Mouse (Mus musculus): ENCODE measurements around the gene H2al1m.
"Not testable (repeated sequence)": the region's sequence is repeated elsewhere in the genome, so short reads cannot be mapped to it uniquely, and the experiment has no call there.

H2al1m gene

DNA sequence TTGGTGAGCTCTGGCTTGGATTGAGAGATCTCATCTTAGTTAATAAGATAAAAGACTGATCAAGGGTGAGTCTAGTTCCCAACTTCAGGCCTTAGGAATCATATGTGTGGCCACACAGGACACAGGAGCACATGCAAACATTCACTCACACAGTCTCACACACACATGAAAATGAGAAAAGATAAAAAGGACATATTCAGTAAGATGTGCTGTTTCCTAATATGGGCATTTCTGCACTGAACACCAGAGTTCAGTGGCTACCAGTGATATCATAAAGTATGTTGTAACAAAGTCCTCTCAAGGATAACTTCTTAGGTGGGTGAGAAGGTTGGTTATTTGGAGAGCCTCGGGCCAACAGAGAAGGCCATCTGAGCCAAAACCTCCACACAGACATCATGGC is at the start of gene H2al1m:
TSS of gene H2al1m (plus strand) at position 301 of the 400 bp plus-strand sequence.
- DNase-seq (ENCODE audit: low read depth) = not testable (repeated sequence)

DNA sequence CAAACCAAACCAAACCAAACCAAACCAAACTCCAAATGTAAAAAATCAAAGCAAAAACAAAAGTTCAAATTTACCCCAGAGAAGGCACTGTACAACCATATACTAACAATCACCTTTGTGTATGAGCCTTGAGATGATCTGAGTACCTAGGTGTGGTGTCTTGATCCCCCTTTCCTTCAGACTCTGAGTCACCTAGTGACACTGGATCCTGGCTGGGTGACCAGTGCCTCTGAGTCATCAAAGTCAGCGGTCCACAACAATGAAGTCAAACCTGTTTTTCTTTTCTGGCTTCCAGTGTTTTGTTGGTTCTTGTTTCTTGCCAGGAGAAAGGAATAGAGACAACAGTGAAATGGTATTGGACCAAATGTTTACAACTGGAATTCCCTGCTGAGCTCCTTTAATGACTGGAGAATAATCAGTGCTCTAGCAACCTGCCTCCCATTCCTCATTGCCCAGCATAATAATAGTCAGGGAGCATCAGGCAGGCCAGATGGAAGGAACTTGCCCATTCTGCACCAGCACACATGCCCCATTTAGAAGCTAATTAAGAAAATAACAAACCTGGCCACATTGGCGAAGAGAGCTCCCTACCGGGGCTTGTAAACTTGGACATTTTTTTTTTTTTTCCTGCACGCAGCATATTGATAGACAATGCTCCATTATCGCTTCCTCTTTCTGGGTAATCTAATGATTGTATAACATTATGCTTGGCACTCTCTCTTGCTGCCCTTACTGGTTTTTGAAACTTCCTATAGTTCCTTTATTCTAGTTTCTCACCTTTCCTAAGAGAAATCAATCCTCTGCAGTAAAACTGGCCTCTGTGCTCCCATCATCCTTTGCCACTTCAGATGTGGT is 42.6 kb upstream of the H2al1m start:
- no peak for DNase-seq (ENCODE audit: low read depth)

- no peak for DNase-seq (ENCODE audit: low read depth)
Measured at GRCm38 (mm10) chrX:9243381-9243864, 40.1 kb upstream of the H2al1m start.

DNA sequence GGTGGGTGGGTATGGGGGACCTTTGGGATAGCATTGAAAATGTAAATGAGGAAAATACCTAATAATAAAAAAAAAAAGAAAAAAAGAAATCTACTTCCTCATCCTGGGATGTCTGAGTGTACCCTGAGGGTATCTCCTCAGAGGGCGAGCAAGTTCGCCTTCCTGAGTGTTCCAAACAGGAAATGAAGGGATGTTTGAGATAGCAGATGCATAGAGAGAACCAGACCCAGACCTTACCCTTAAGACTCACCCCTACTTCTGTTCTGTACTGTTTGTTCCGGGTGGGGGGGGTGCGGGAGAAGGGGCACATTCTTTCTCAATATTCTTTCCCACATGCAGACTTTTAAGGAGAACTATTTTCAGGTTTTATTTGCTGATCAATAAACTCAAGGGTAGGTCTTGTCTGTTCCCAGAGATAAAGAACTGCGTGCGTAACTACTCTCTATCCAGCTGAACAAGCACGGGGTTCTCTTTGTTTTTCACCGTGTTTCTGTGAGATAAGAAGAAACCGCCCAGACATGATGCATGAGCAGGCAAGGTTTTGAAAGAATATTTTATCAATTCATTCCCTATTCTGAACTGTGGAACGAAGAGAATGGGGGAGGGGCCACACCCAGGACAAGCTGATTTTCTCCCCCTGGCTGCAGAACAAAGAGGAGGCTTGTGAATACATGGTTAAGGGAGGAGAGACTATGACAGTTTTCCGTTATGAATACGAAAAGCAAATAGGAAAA is 38.8 kb upstream of the H2al1m start:
- DNase-seq (ENCODE audit: low read depth) = no peak

DNA sequence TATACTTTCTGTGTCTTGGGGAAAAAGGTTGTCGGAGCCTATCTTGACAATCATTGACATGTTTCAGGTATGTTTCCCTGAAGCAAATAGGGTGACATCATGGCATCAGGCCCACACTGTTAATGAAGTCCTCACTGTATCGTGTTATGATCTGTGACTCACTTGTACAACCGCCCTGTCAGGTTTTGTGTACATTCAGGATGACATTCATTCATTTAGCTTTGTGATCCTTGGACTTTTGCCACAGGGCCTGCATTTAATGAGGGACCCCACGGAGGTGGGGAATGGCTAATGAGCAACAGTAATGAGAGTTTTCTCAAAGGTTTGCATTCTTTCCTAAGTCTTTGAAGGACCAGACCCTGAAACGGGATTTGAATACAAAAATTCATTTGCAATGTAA is 34.7 kb upstream of the H2al1m start:
- no peak for DNase-seq (ENCODE audit: low read depth)

DNA sequence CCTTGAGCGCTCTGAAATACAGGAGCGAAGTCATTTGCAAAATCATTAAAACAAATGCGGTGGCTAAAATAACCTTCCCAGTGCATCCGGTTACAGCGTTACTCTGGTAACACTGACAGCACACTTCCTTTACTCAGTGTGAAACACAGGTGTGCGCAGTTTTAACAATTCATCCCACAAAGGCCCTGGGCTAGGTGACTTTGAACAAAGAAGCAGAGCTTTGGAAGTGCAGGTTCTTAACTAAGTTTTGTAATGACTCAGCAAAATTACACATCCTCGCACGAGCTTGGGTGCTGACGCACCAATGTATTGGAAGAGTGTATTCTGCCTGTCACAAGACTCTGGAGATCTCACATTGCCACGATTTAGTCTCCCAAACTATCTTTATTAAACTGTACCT is 29.6 kb upstream of the H2al1m start:
- no peak for DNase-seq (ENCODE audit: low read depth)

GRCm38 (mm10) chrX:9254901-9255300 is 28.7 kb upstream of the H2al1m start:
- DNase-seq (ENCODE audit: low read depth) = no peak

GRCm38 (mm10) chrX:9256766-9257165 is 26.8 kb upstream of the H2al1m start, which contains the start of gene Gm14862:
Gm14862 (minus strand) TSS chrX:9256899.
- DNase-seq (ENCODE audit: low read depth) = no peak

DNA sequence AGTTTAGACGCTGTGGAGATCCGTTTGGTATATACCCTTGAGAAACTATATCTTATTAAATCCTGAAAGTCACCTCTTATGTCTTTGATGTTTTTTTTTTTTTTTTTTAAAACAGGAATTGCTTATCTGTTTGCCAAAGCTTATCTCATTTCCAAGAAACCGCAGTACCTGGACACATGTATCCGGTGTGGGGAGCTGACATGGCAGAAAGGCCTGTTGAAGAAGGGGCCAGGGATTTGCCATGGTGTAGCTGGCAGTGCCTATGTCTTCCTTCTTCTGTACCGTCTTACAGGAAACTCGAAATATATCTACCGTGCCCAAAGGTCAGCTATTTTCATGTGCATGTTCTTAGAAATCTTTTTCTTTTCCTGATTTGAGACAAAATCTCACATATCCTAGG is 25.7 kb upstream of the H2al1m start:
- no peak for DNase-seq (ENCODE audit: low read depth)

DNA sequence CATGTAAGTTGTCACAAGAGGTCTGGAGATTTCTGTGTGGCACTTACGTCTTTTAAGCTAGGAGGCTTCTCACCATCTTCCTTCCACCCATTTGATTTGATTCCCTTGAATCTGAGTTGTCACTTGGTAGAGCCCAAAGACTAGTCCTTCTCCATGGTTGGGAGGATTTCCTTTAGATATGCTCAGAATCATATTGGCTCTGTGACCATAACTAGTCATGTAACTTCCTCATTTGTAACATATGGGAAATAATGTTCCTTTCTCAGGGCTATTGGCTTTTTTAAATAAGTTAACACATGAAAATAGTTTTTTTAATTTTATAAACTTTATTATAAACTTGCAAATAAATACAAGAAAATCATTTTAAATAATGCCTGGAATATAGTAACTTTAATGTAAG is 24.3 kb upstream of the H2al1m start:
- no peak for DNase-seq (ENCODE audit: low read depth)

DNA sequence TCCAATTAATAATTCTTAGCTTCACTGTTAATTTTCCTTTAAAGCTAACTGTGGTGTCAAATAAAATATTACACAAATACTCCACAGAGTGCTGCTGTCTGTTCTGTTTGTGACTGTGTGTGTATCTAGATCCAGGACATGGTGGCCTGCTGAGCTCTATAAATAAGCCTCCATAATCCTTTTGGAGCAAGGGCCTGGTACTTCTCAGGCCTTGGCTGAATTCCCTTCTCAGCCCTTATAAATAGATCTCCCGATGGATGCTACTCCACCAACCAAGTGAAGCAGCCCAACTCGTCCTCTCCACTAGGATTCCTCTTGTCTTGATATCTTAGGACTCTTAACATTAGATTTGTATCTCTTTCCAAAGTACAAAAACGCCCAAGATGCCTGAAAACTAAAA is 12.5 kb upstream of the H2al1m start:
- DNase-seq (ENCODE audit: low read depth) = no peak

DNA sequence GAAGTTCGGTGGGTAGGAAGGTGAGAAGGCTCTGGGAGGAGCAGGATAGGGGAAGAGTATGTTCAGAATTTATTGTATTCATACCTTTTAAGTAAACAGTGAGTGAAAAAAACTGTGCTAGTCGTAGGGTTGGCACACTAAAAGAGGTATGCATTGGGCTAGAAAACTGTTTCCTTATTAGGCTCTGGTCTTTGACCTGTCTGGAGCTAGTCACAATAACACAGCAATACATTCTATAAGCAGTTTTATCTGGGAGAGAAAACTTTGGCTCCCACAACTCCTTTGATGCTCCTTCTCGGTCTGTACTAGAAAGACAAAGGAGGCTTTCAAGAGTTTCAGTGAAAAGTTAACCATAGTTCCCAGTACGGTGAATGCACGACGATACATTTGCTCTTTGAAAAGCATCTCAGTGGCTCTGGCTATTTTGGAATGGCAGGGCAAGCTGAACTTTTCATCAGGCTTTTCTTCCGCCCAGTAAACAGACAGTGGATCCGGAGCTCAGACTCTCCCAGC is 11.6 kb upstream of the H2al1m start:
- no peak for DNase-seq (ENCODE audit: low read depth)

- DNase-seq (ENCODE audit: low read depth) = no peak
Measured at GRCm38 (mm10) chrX:9272460-9273361, 10.9 kb upstream of the H2al1m start, which contains the start of gene Xk. Xk (plus strand) TSS chrX:9272756.

DNA sequence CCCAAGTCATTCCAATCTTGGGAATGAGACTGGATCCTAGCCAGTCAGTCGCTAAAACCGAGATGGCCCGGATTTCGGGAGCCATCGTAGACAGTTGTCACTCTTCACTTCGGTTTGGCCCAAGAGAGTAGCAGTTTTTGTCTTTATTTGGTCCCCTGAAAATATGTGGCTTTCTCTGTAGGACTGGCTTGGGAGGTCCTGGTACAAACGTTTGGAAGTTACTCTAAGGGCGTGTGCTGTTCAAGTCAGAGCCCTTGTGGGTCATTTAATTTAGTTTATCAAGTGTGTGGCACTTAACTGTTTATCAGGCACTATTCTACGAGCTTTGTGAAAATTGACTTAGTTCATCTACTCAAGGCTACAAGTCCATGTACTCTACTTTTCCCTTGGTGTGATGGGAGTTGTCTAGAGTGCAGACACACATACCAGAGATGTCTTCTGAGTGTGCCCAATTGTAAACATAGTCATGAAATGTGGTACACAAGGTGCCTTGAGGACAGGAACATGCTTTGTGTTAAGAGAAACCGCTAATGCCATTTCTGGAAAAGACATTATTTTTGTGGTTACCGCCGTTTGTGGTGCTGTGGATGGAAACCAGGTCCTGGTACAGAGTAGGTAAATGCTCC is 10.1 kb upstream of the H2al1m start:
- no peak for DNase-seq (ENCODE audit: low read depth)

GRCm38 (mm10) chrX:9274321-9274720 is 9.2 kb upstream of the H2al1m start:
- no peak for DNase-seq (ENCODE audit: low read depth)

DNA sequence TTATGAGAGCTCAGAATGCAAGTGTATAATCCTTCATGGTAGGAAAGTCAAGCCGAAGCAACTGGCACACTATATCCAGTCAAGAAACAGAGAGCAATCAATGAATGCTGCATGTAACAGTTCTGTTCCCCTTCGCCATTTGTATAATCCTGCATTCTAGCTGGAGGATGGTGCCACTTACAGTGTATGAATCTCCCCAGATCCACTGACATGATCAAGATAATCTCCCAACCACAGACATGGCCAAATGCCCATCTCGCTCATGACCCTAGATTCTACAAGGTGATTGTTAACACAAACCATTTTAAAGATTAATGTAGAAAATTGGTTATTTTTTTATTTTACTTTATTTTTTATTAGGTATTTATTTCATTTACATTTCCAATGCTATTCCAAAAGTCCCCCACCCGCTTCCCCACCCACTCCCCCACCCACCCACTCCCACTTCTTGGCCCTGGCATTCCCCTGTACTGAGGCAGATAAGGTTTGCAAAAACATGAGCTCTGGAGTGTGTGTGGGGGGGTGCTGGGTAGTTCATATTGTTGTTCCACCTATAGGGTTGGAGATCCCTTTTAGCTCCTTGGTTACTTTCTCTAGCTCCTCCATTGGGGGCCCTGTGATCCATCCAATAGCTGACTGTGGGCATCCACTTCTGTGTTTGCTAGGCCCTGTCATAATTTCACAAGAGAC is 9.7 kb downstream of the H2al1m start:
- DNase-seq (ENCODE audit: low read depth) = not testable (repeated sequence)

- no peak for DNase-seq (ENCODE audit: low read depth)
Measured at GRCm38 (mm10) chrX:9298413-9298864, 14.9 kb downstream of the H2al1m start.

DNA sequence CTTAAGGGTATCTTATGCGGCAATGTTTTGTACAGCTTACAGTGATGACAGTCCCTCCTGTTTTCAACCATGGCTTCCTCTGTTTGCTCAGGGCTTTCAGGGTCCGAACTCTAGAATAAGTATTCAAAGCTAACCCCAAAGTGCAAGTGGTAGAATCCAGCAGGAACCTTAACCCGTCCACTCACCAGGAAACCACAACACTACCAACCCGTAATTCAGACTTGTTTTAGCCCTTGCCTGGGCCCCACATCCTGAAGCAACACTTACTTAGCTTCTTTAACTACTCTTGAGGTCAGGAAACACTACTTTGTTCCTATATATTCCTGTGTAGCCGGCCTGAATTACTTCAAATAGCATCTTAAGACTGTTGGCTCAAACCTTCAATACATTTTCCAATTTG is 19.2 kb downstream of the H2al1m start:
- DNase-seq (ENCODE audit: low read depth) = no peak

DNA sequence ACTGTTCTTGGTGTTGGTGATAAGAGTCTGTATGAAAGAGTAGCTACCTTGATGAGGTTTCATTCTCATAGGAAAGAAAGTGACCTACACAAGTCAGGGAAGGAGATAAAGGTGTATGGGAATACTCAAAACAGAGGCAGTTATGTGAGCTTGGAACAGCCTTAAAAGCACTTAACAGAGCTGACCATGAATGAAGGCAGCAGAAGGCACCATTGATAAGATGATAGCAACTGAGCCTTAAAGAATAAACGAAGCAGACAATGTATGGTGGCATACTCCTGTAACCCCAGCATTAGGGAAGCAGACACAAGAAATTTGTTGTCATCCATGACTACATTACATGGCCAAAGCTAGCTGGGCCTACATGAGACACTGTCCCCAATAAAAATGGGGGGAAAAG is 19.9 kb downstream of the H2al1m start:
- DNase-seq (ENCODE audit: low read depth) = no peak

GRCm38 (mm10) chrX:9316457-9316856 is 32.9 kb downstream of the H2al1m start:
- not testable (repeated sequence) for DNase-seq (ENCODE audit: low read depth)

GRCm38 (mm10) chrX:9327954-9328353 is 44.4 kb downstream of the H2al1m start:
- not testable (repeated sequence) for DNase-seq (ENCODE audit: low read depth)

Data from fibroblast of lung, adult 2 months (primary cell).